Comparison of ENCODE assay signal across 19 mouse cellular contexts in the genomic region with DNA sequence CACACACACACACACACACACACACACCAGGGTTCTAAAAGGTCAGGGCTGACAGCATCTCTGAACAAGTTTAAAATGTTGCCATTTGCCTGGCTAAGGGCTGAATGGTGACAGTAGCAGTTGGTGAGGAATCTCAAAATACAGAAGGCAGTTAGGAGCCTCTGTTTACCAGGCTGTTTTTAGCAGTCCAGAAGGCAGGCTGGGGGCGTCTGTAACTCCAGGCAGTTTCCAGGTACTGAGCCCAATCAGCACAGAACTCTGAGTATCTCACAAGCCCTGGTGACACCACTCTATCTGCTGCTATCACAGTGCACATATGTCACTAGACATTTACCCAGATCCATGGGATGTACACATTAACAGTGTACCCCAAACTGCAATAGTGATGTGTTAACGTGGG. TPM values are rescaled to one million over a fixed set of nuclear protein-coding genes. Genes with fewer than 3 reads are reported as not detected.
DNase-seq lines count a peak whose midpoint lies in the region; ATAC-seq and TF ChIP-seq lines count a peak whose summit lies in the region.
"Had no signal": no experiment of that assay in that cellular context is flagged by ENCODE, and none has a peak within 500 bp of the region (broad histone marks: within the 10 kb centered on the region; RNA-seq: fewer than 3 reads in every experiment).

No protein-coding gene starts in this region.

- H3K27me3 ChIP-seq in forebrain, embryonic 16.5 days (replicated peaks; ENCODE audit: control insufficient read depth, insufficient read depth, low read length), result no peaks in the 10 kb centered on the region
- no peaks in the 10 kb centered on the region for H3K27me3 ChIP-seq in kidney, adult 2 months (replicated peaks; ENCODE audit: control insufficient read depth, insufficient read depth, low read length)
- H3K27me3 ChIP-seq in midbrain, embryonic 14.5 days (ENCODE audit: control insufficient read depth, insufficient read depth, low read length), result no peaks in the 10 kb centered on the region
- H3K27me3 ChIP-seq in midbrain, embryonic 10.5 days (ENCODE audit: low read depth, poor library complexity, severe bottlenecking), result no peaks in the 10 kb centered on the region
- H3K27me3 ChIP-seq: embryonic facial prominence, embryonic 12.5 days; heart, embryonic 15.5 days; hindbrain, embryonic 13.5 days; lung, embryonic 15.5 days; stomach, embryonic 15.5 days had no signal

- 65% methylated on average over 2 of the region's 2 CpGs for WGBS in forebrain, embryonic 16.5 days
- 67% methylated on average over 2 of the region's 2 CpGs for WGBS in kidney, adult 2 months
- 82% methylated on average over 2 of the region's 2 CpGs for WGBS in midbrain, embryonic 14.5 days
- 94% methylated on average over 2 of the region's 2 CpGs for WGBS in midbrain, embryonic 10.5 days

- H3K36me3 ChIP-seq in forebrain, embryonic 16.5 days (ENCODE audit: control insufficient read depth, insufficient read depth), result no peaks in the 10 kb centered on the region
- H3K36me3 ChIP-seq in kidney, adult 2 months (ENCODE audit: control insufficient read depth, insufficient read depth, low read length), result no peaks in the 10 kb centered on the region
- H3K36me3 ChIP-seq in midbrain, embryonic 14.5 days (ENCODE audit: control insufficient read depth, insufficient read depth, low read length), result no peaks in the 10 kb centered on the region
- no peaks in the 10 kb centered on the region for H3K36me3 ChIP-seq in midbrain, embryonic 10.5 days
- H3K36me3 ChIP-seq: embryonic facial prominence, embryonic 12.5 days; heart, embryonic 15.5 days; hindbrain, embryonic 13.5 days; lung, embryonic 15.5 days; stomach, embryonic 15.5 days had no signal

- H3K27ac ChIP-seq in forebrain, embryonic 16.5 days (ENCODE audit: low read length), result no peak overlapping the region
- peak overlapping the region; percentile 78 for H3K27ac ChIP-seq in layer of hippocampus, adult 2 months
- H3K27ac ChIP-seq in kidney, adult 2 months (ENCODE audit: insufficient read depth, low read depth, low read length), result no peak overlapping the region
- H3K27ac ChIP-seq in midbrain, embryonic 14.5 days (replicated peaks; ENCODE audit: low read depth, low read length), result no peak overlapping the region
- H3K27ac ChIP-seq in midbrain, embryonic 10.5 days (replicated peaks), result no peak overlapping the region
- H3K27ac ChIP-seq: embryonic facial prominence, embryonic 12.5 days; heart, embryonic 15.5 days; hindbrain, embryonic 13.5 days; lung, embryonic 15.5 days; stomach, embryonic 15.5 days had no signal

- H3K4me3 ChIP-seq in forebrain, embryonic 16.5 days (replicated peaks; ENCODE audit: low read length), result no peak overlapping the region
- H3K4me3 ChIP-seq in layer of hippocampus, adult 2 months, result no peak overlapping the region
- H3K4me3 ChIP-seq in kidney, adult 2 months (ENCODE audit: insufficient read depth, low read depth, low read length), result no peak overlapping the region
- no peak overlapping the region for H3K4me3 ChIP-seq in midbrain, embryonic 14.5 days (replicated peaks; ENCODE audit: low read depth, low read length)
- H3K4me3 ChIP-seq in midbrain, embryonic 10.5 days, result no peak overlapping the region
- H3K4me3 ChIP-seq: embryonic facial prominence, embryonic 12.5 days; heart, embryonic 15.5 days; hindbrain, embryonic 13.5 days; lung, embryonic 15.5 days; stomach, embryonic 15.5 days had no signal

- H3K9ac ChIP-seq in forebrain, embryonic 16.5 days (replicated peaks; ENCODE audit: low read depth, low read length), result no peak overlapping the region
- no peak overlapping the region for H3K9ac ChIP-seq in midbrain, embryonic 14.5 days (replicated peaks; ENCODE audit: low read length)
- H3K9ac ChIP-seq: embryonic facial prominence, embryonic 12.5 days; heart, embryonic 15.5 days; hindbrain, embryonic 13.5 days; lung, embryonic 15.5 days; stomach, embryonic 15.5 days had no signal

- DNase-seq in brain, adult 2 months (ENCODE audit: low read depth, low spot score), result peak; percentile 91
- peak; percentile 82 to 92 for DNase-seq in layer of hippocampus, adult 2 months (ENCODE audit: low spot score in 2 of 2)
- DNase-seq in left cerebral cortex, postnatal 10 days (ENCODE audit: extremely low spot score in 1 of 2, low spot score in 2 of 2), result peak; percentile 46 to 71
- DNase-seq in kidney, postnatal 36 days, result no peak
- DNase-seq in kidney, adult 2 months, result no peak
- DNase-seq in midbrain, embryonic 14.5 days, result no peak
- no peak for DNase-seq in midbrain, embryonic 10.5 days (ENCODE audit: low spot score)
- DNase-seq: cerebellum, postnatal 14 days; heart, adult 11 months; kidney, adult 11 months; thymus, postnatal 4 days had no signal

- no peaks in the 10 kb centered on the region for H3K9me3 ChIP-seq in forebrain, embryonic 16.5 days (ENCODE audit: control insufficient read depth, low read length)
- H3K9me3 ChIP-seq in midbrain, embryonic 14.5 days (ENCODE audit: control insufficient read depth, low read length), result no peaks in the 10 kb centered on the region
- no peaks in the 10 kb centered on the region for H3K9me3 ChIP-seq in midbrain, embryonic 10.5 days (replicated peaks)
- H3K9me3 ChIP-seq: embryonic facial prominence, embryonic 12.5 days; heart, embryonic 15.5 days; hindbrain, embryonic 13.5 days; lung, embryonic 15.5 days; stomach, embryonic 15.5 days had no signal

- H3K4me2 ChIP-seq in forebrain, embryonic 16.5 days (ENCODE audit: low read length), result no peak overlapping the region
- H3K4me2 ChIP-seq in midbrain, embryonic 14.5 days (ENCODE audit: low read length), result no peak overlapping the region
- H3K4me2 ChIP-seq: embryonic facial prominence, embryonic 12.5 days; heart, embryonic 15.5 days; hindbrain, embryonic 13.5 days; liver, embryonic 11.5 days; lung, embryonic 15.5 days; stomach, embryonic 15.5 days had no signal

- ATAC-seq in forebrain, embryonic 16.5 days, result peak; percentile 85
- no peak for ATAC-seq in midbrain, embryonic 14.5 days (ENCODE audit: low FRiP score, low TSS enrichment)
- ATAC-seq: CD4-positive, CD25-positive, alpha-beta regulatory T cell, adult 4 months had no signal

- no peak for TF ChIP-seq POLR2A in kidney, adult 2 months (IDR thresholded peaks at IDR 0.05; ENCODE audit: low read depth, low read length)

- H3K4me1 ChIP-seq in forebrain, embryonic 16.5 days (replicated peaks; ENCODE audit: control insufficient read depth, insufficient read depth, low read length), result peaks cover 3% of the 10 kb centered on the region; the same call in 1 of the 2 replicates
- H3K4me1 ChIP-seq in kidney, adult 2 months (ENCODE audit: control insufficient read depth, insufficient read depth, low read length), result no peaks in the 10 kb centered on the region
- no peaks in the 10 kb centered on the region for H3K4me1 ChIP-seq in midbrain, embryonic 14.5 days (ENCODE audit: control insufficient read depth, insufficient read depth, low read length)
- no peaks in the 10 kb centered on the region; the same call in 1 of the 2 replicates for H3K4me1 ChIP-seq in midbrain, embryonic 10.5 days
- H3K4me1 ChIP-seq: embryonic facial prominence, embryonic 12.5 days; heart, embryonic 15.5 days; hindbrain, embryonic 13.5 days; lung, embryonic 15.5 days; stomach, embryonic 15.5 days had no signal

- TF ChIP-seq CTCF in layer of hippocampus, adult 2 months (conservative IDR thresholded peaks at IDR 0.05), result no peak
- no peak for TF ChIP-seq CTCF in kidney, adult 2 months (conservative IDR thresholded peaks at IDR 0.05; ENCODE audit: insufficient read depth, insufficient read length, low read depth, low read length)

- intact Hi-C loops in left cerebral cortex, postnatal 10 days (cut with DNase I), result no loop called here

RNA-seq across cellular contexts. Expression of a gene that starts 19.1 kb away (rescaled TPM):
- polyA plus RNA-seq in forebrain, embryonic 16.5 days (2015; fragmentation: Nextera tagmentation; extraction: Ambion mirVana), result 6.0 and 7.1 TPM in 2 replicates
- total RNA-seq in layer of hippocampus, adult 2 months (2021), result 10 to 100 TPM; 96.0 to 98.3 TPM
- 10 to 100 TPM; 47.9 to 51.3 TPM for total RNA-seq in left cerebral cortex, postnatal 10 days (2021)
- 10.6 and 11.9 TPM in 2 replicates for polyA plus RNA-seq in kidney, adult 2 months (2012; rRNA removed)
- 12.4 and 13.1 TPM in 2 replicates for polyA plus RNA-seq in midbrain, embryonic 14.5 days (2014; fragmentation: Nextera tagmentation; extraction: Ambion mirVana)
- 2.0 and 3.0 TPM in 2 replicates for polyA plus RNA-seq in midbrain, embryonic 10.5 days (2016; fragmentation: Nextera tagmentation; extraction: Ambion mirVana)

Comparison
In these comparisons a context has a peak if more than half of its experiments do, and no peak if none do; other contexts are left out.
1. DNase-seq: peak in brain, adult 2 months (single experiment), layer of hippocampus, adult 2 months (2 of 2) and left cerebral cortex, postnatal 10 days (2 of 2); none in kidney, postnatal 36 days (0 of 2), kidney, adult 2 months (single experiment), midbrain, embryonic 14.5 days (single experiment) and midbrain, embryonic 10.5 days (single experiment).